Mouse (Mus musculus): ENCODE measurements around the gene Isoc2a. TPM values are rescaled to one million over a fixed set of nuclear protein-coding genes. Genes with fewer than 3 reads are reported as not detected.

Isoc2a gene
- polyA plus RNA-seq, 1 experiment from 2014 or later, result 1.3 TPM

- H3K4me3 ChIP-seq (ENCODE audit: low read depth, low read length), result no peak overlapping the region
- no peak for ATAC-seq
- no peaks in the 10 kb centered on the region for H3K4me1 ChIP-seq (replicated peaks; ENCODE audit: control insufficient read depth, insufficient read depth, low read length)
- no peaks in the 10 kb centered on the region for H3K36me3 ChIP-seq (ENCODE audit: control insufficient read depth, insufficient read depth)
- WGBS, result 73% methylated on average over 10 of the region's 10 CpGs
- no peak for TF ChIP-seq CTCF (IDR thresholded peaks at IDR 0.05; ENCODE audit: low read depth)
- no peak overlapping the region for H3K9ac ChIP-seq (ENCODE audit: low read depth, low read length)
- no peak overlapping the region for H3K27ac ChIP-seq (ENCODE audit: low read depth, low read length)
- no peaks in the 10 kb centered on the region for H3K9me3 ChIP-seq (ENCODE audit: control insufficient read depth)
- no peaks in the 10 kb centered on the region for H3K27me3 ChIP-seq (replicated peaks; ENCODE audit: control insufficient read depth, insufficient read depth, low read length)
- H3K4me2 ChIP-seq (replicated peaks; ENCODE audit: low read depth), result no peak overlapping the region
Measured at GRCm38 (mm10) chr7:4936832-4937231, 59.9 kb downstream of the Isoc2a start.

DNA sequence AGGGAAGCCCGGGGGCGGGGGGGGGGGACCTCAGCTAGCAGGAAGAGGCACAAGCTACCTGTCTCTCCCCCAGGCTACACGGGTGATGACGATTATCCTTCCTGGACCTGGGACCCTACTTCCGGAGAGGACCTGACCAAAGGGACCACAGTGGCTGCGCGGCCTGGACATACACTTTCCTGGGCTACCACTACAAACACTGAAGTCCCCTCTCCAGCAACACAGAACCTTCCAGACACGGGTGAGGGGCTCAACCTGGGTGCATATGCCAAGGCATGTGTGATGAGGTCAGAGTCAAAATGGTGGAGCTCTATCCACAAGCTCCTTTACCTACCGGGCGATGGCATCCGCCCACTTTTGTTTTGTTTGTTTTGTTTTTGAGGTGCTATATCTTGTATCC is 60.4 kb downstream of the Isoc2a start:
- no peak overlapping the region for H3K4me3 ChIP-seq (ENCODE audit: low read depth, low read length)
- no peak overlapping the region for H3K9ac ChIP-seq (ENCODE audit: low read depth, low read length)
- no peaks in the 10 kb centered on the region for H3K27me3 ChIP-seq (replicated peaks; ENCODE audit: control insufficient read depth, insufficient read depth, low read length)
- no peak for TF ChIP-seq CTCF (IDR thresholded peaks at IDR 0.05; ENCODE audit: low read depth)
- H3K9me3 ChIP-seq (ENCODE audit: control insufficient read depth), result no peaks in the 10 kb centered on the region
- H3K36me3 ChIP-seq (ENCODE audit: control insufficient read depth, insufficient read depth), result no peaks in the 10 kb centered on the region
- 75% methylated on average over 11 of the region's 11 CpGs for WGBS
- no peaks in the 10 kb centered on the region for H3K4me1 ChIP-seq (replicated peaks; ENCODE audit: control insufficient read depth, insufficient read depth, low read length)
- H3K27ac ChIP-seq (ENCODE audit: low read depth, low read length), result no peak overlapping the region
- H3K4me2 ChIP-seq (replicated peaks; ENCODE audit: low read depth), result no peak overlapping the region
- no peak for ATAC-seq

- H3K27ac ChIP-seq (ENCODE audit: low read depth, low read length), result no peak overlapping the region
- H3K4me1 ChIP-seq (replicated peaks; ENCODE audit: control insufficient read depth, insufficient read depth, low read length), result no peaks in the 10 kb centered on the region
- no peaks in the 10 kb centered on the region for H3K27me3 ChIP-seq (replicated peaks; ENCODE audit: control insufficient read depth, insufficient read depth, low read length)
- H3K9me3 ChIP-seq (ENCODE audit: control insufficient read depth), result no peaks in the 10 kb centered on the region
- H3K36me3 ChIP-seq (ENCODE audit: control insufficient read depth, insufficient read depth), result no peaks in the 10 kb centered on the region
- ATAC-seq, result no peak
- WGBS, result 38% methylated on average over 2 of the region's 2 CpGs
- H3K9ac ChIP-seq (ENCODE audit: low read depth, low read length), result no peak overlapping the region
- TF ChIP-seq CTCF (IDR thresholded peaks at IDR 0.05; ENCODE audit: low read depth), result peak; percentile 93
- H3K4me3 ChIP-seq (ENCODE audit: low read depth, low read length), result no peak overlapping the region
- H3K4me2 ChIP-seq (replicated peaks; ENCODE audit: low read depth), result no peak overlapping the region
Measured at GRCm38 (mm10) chr7:4938456-4938855, 61.5 kb downstream of the Isoc2a start.

GRCm38 (mm10) chr7:4940068-4940479 is 63.1 kb downstream of the Isoc2a start:
- Histone ChIP-seq H3K9me3 (ENCODE audit: control insufficient read depth) (no peaks in the 10 kb centered on the region), H3K4me2 (replicated peaks; ENCODE audit: low read depth) (peak overlapping the region; percentile 49), H3K27ac (ENCODE audit: low read depth, low read length) (no peak overlapping the region), H3K27me3 (replicated peaks; ENCODE audit: control insufficient read depth, insufficient read depth, low read length) (no peaks in the 10 kb centered on the region), H3K9ac (ENCODE audit: low read depth, low read length) (no peak overlapping the region), H3K36me3 (ENCODE audit: control insufficient read depth, insufficient read depth) (no peaks in the 10 kb centered on the region), H3K4me3 (ENCODE audit: low read depth, low read length) (no peak overlapping the region), H3K4me1 (replicated peaks; ENCODE audit: control insufficient read depth, insufficient read depth, low read length) (no peaks in the 10 kb centered on the region)
- peak; percentile 93 for TF ChIP-seq CTCF (IDR thresholded peaks at IDR 0.05; ENCODE audit: low read depth)
- ATAC-seq, result peak; percentile 79
- 19% methylated on average over 9 of the region's 9 CpGs for WGBS

DNA sequence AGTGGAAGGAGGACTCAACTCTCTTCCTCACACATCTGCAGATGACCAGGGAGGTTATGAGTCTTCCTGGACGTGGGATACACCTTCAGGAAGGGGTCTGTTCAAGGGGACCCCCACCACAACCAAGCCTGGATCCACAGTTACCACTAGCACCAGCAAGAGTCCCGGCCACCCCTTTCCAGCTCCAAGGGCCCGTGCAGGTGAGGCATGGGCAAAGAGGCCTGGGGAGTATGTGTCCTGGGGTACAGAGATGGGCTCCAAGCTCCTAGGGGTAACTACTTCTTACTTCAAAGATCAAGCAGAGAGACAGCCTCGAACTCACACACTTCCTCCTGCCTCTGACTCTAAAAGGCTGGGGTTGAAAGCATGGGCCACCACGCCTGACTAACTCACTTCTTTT is 65.7 kb downstream of the Isoc2a start:
- Histone ChIP-seq H3K9me3 (ENCODE audit: control insufficient read depth) (no peaks in the 10 kb centered on the region), H3K4me3 (ENCODE audit: low read depth, low read length) (no peak overlapping the region), H3K4me1 (replicated peaks; ENCODE audit: control insufficient read depth, insufficient read depth, low read length) (no peaks in the 10 kb centered on the region), H3K27me3 (replicated peaks; ENCODE audit: control insufficient read depth, insufficient read depth, low read length) (no peaks in the 10 kb centered on the region), H3K4me2 (replicated peaks; ENCODE audit: low read depth) (no peak overlapping the region), H3K27ac (ENCODE audit: low read depth, low read length) (no peak overlapping the region), H3K36me3 (ENCODE audit: control insufficient read depth, insufficient read depth) (no peaks in the 10 kb centered on the region), H3K9ac (ENCODE audit: low read depth, low read length) (no peak overlapping the region)
- WGBS, result 46% methylated on average over 5 of the region's 5 CpGs
- no peak for ATAC-seq
- TF ChIP-seq CTCF (IDR thresholded peaks at IDR 0.05; ENCODE audit: low read depth), result no peak

DNA sequence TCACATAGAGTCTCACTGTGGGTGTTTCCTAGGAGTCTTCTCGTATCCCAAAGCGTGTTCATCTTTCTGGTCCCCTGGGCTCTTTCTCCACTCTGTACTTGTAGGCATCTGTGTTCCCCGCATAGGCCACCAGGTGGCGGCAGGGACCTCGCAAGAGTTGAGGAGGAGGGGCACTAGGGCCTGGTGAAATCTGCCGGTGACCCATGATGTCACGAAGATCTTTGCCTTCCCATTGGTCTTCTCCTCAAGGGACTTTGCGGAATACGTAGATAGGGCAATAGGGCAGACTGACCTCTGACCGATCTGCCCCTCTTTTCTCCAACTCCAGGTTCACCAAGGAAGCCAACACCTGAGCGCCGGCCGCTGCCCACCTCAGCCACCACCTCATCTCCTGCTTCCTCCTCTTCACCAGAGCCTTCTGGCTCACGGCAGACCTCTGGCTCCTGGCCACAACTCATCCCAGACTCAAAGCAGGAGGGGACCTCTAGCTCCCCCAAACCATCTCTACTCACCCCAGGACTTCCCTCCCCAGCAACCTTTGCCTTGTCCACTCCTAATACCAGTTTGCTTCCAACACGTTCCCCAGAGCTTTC is 66.4 kb downstream of the Isoc2a start:
- Histone ChIP-seq H3K27ac (ENCODE audit: low read depth, low read length) (no peak overlapping the region), H3K4me3 (ENCODE audit: low read depth, low read length) (peak overlapping the region; percentile 21), H3K27me3 (replicated peaks; ENCODE audit: control insufficient read depth, insufficient read depth, low read length) (no peaks in the 10 kb centered on the region), H3K9me3 (ENCODE audit: control insufficient read depth) (no peaks in the 10 kb centered on the region), H3K4me1 (replicated peaks; ENCODE audit: control insufficient read depth, insufficient read depth, low read length) (no peaks in the 10 kb centered on the region), H3K36me3 (ENCODE audit: control insufficient read depth, insufficient read depth) (no peaks in the 10 kb centered on the region), H3K9ac (ENCODE audit: low read depth, low read length) (no peak overlapping the region), H3K4me2 (replicated peaks; ENCODE audit: low read depth) (peak overlapping the region; percentile 62)
- peak; percentile 78 for ATAC-seq
- TF ChIP-seq CTCF (IDR thresholded peaks at IDR 0.05; ENCODE audit: low read depth), result peak; percentile 99
- 11% methylated on average over 15 of the region's 15 CpGs for WGBS

Other genes starting within 250 kb of the Isoc2a start
- gene Tmem86b, start 245.7 kb upstream of the Isoc2a start, polyA plus RNA-seq (2015; fragmentation: Nextera tagmentation; extraction: Ambion mirVana), result 25.1 and 31.4 TPM in 2 replicates
- gene Ppp6r1, start 218.1 kb upstream of the Isoc2a start, polyA plus RNA-seq (2015; fragmentation: Nextera tagmentation; extraction: Ambion mirVana), result 4.7 and 5.8 TPM in 2 replicates
- 43.3 and 45.6 TPM in 2 replicates for gene Hspbp1, start 192.1 kb upstream of the Isoc2a start, polyA plus RNA-seq (2015; fragmentation: Nextera tagmentation; extraction: Ambion mirVana)
- 0.89 and 0.98 TPM in 2 replicates for gene Brsk1, start 186.5 kb upstream of the Isoc2a start, polyA plus RNA-seq (2015; fragmentation: Nextera tagmentation; extraction: Ambion mirVana)
- gene Tmem150b, start 151.9 kb upstream of the Isoc2a start, polyA plus RNA-seq (2015; fragmentation: Nextera tagmentation; extraction: Ambion mirVana), result 20.7 and 21.5 TPM in 2 replicates
- 35.8 and 40.2 TPM in 2 replicates for gene Kmt5c, start 137.0 kb upstream of the Isoc2a start, polyA plus RNA-seq (2015; fragmentation: Nextera tagmentation; extraction: Ambion mirVana)
- 48.5 and 48.8 TPM in 2 replicates for gene Cox6b2, start 124.1 kb upstream of the Isoc2a start, polyA plus RNA-seq (2015; fragmentation: Nextera tagmentation; extraction: Ambion mirVana)
- not detected in 2 replicates for gene Fam71e2, start 105.9 kb upstream of the Isoc2a start, polyA plus RNA-seq (2015; fragmentation: Nextera tagmentation; extraction: Ambion mirVana)
- 0.12 and 0.30 TPM in 2 replicates for gene Il11, start 94.3 kb upstream of the Isoc2a start, polyA plus RNA-seq (2015; fragmentation: Nextera tagmentation; extraction: Ambion mirVana)
- 0.59 TPM in 1 of 2 replicates, not detected in the other for gene Tmem190, start 94.2 kb upstream of the Isoc2a start, polyA plus RNA-seq (2015; fragmentation: Nextera tagmentation; extraction: Ambion mirVana)
- 74.3 and 75.5 TPM in 2 replicates for gene Tmem238, start 87.5 kb upstream of the Isoc2a start, polyA plus RNA-seq (2015; fragmentation: Nextera tagmentation; extraction: Ambion mirVana)
- 419 and 467 TPM in 2 replicates for gene Rpl28, start 84.3 kb upstream of the Isoc2a start, polyA plus RNA-seq (2015; fragmentation: Nextera tagmentation; extraction: Ambion mirVana)
- gene Ube2s, start 64.6 kb upstream of the Isoc2a start, polyA plus RNA-seq (2015; fragmentation: Nextera tagmentation; extraction: Ambion mirVana), result 116 and 126 TPM in 2 replicates
- gene Shisa7, start 32.5 kb upstream of the Isoc2a start, polyA plus RNA-seq (2015; fragmentation: Nextera tagmentation; extraction: Ambion mirVana), result 0.07 and 0.09 TPM in 2 replicates
- 12.5 and 15.5 TPM in 2 replicates for gene Isoc2b, start 6.9 kb upstream of the Isoc2a start, polyA plus RNA-seq (2015; fragmentation: Nextera tagmentation; extraction: Ambion mirVana)
- not detected in 2 replicates for gene Gm36210, start 29.4 kb downstream of the Isoc2a start, polyA plus RNA-seq (2015; fragmentation: Nextera tagmentation; extraction: Ambion mirVana)
- gene Zfp628, start 38.1 kb downstream of the Isoc2a start, polyA plus RNA-seq (2015; fragmentation: Nextera tagmentation; extraction: Ambion mirVana), result 2.9 TPM in 2 replicates
- 1.5 and 1.9 TPM in 2 replicates for gene Nat14, start 44.9 kb downstream of the Isoc2a start, polyA plus RNA-seq (2015; fragmentation: Nextera tagmentation; extraction: Ambion mirVana)
- 2.3 and 2.6 TPM in 2 replicates for gene Ssc5d, start 48.6 kb downstream of the Isoc2a start, polyA plus RNA-seq (2015; fragmentation: Nextera tagmentation; extraction: Ambion mirVana)
- gene Sbk2, start 87.3 kb downstream of the Isoc2a start, polyA plus RNA-seq (2015; fragmentation: Nextera tagmentation; extraction: Ambion mirVana), result 0.47 and 0.76 TPM in 2 replicates
- gene Sbk3, start 94.0 kb downstream of the Isoc2a start, polyA plus RNA-seq (2015; fragmentation: Nextera tagmentation; extraction: Ambion mirVana), result not detected in 2 replicates
- gene Zfp579, start 119.0 kb downstream of the Isoc2a start, polyA plus RNA-seq (2015; fragmentation: Nextera tagmentation; extraction: Ambion mirVana), result 10.5 and 12.9 TPM in 2 replicates
- 21.9 and 22.6 TPM in 2 replicates for gene Zfp524, start 137.3 kb downstream of the Isoc2a start, polyA plus RNA-seq (2015; fragmentation: Nextera tagmentation; extraction: Ambion mirVana)
- gene Fiz1, start 137.5 kb downstream of the Isoc2a start, polyA plus RNA-seq (2015; fragmentation: Nextera tagmentation; extraction: Ambion mirVana), result 15.5 and 16.1 TPM in 2 replicates
- gene Gm44973, start 138.3 kb downstream of the Isoc2a start, polyA plus RNA-seq (2015; fragmentation: Nextera tagmentation; extraction: Ambion mirVana), result 4.4 and 4.7 TPM in 2 replicates
- gene Zfp865, start 143.2 kb downstream of the Isoc2a start, polyA plus RNA-seq (2015; fragmentation: Nextera tagmentation; extraction: Ambion mirVana), result 2.3 and 2.6 TPM in 2 replicates
- 8.3 and 8.8 TPM in 2 replicates for gene Ccdc106, start 143.4 kb downstream of the Isoc2a start, polyA plus RNA-seq (2015; fragmentation: Nextera tagmentation; extraction: Ambion mirVana)
- gene 4632433K11Rik, start 157.0 kb downstream of the Isoc2a start, polyA plus RNA-seq (2015; fragmentation: Nextera tagmentation; extraction: Ambion mirVana), result not detected in 2 replicates
- gene Zfp784, start 161.3 kb downstream of the Isoc2a start, polyA plus RNA-seq (2015; fragmentation: Nextera tagmentation; extraction: Ambion mirVana), result 6.4 and 6.5 TPM in 2 replicates
- gene Zfp580, start 174.4 kb downstream of the Isoc2a start, polyA plus RNA-seq (2015; fragmentation: Nextera tagmentation; extraction: Ambion mirVana), result 15.8 and 16.9 TPM in 2 replicates
- gene U2af2, start 185.0 kb downstream of the Isoc2a start, polyA plus RNA-seq (2015; fragmentation: Nextera tagmentation; extraction: Ambion mirVana), result 48.3 and 51.4 TPM in 2 replicates
- 98.0 and 106 TPM in 2 replicates for gene Epn1, start 203.1 kb downstream of the Isoc2a start, polyA plus RNA-seq (2015; fragmentation: Nextera tagmentation; extraction: Ambion mirVana)
- not detected in 2 replicates for gene Rfpl4, start 239.8 kb downstream of the Isoc2a start, polyA plus RNA-seq (2015; fragmentation: Nextera tagmentation; extraction: Ambion mirVana)
- gene Rasl2-9, start 248.8 kb downstream of the Isoc2a start, polyA plus RNA-seq (2015; fragmentation: Nextera tagmentation; extraction: Ambion mirVana), result 1.6 and 2.3 TPM in 2 replicates